Mouse (Mus musculus) E14TG2a.4 (cell line): Measurements from ENCODE around the gene Kctd15.

ENCODE experiments used
- CTCF ChIP-seq: conservative IDR thresholded peaks from 2 replicates; pipeline ENCODE4 v1.5.1; 2014; ENCODE audit warnings: low read length
- NANOG ChIP-seq: IDR thresholded peaks from 2 replicates; pipeline ENCODE4 v1.6.1; 2014; ENCODE audit warnings: borderline replicate concordance, low read length, mixed read lengths
- POU5F1 ChIP-seq: IDR thresholded peaks from 2 replicates; pipeline ENCODE4 v1.6.1; 2014; ENCODE audit warnings: low read length, borderline replicate concordance

DNA sequence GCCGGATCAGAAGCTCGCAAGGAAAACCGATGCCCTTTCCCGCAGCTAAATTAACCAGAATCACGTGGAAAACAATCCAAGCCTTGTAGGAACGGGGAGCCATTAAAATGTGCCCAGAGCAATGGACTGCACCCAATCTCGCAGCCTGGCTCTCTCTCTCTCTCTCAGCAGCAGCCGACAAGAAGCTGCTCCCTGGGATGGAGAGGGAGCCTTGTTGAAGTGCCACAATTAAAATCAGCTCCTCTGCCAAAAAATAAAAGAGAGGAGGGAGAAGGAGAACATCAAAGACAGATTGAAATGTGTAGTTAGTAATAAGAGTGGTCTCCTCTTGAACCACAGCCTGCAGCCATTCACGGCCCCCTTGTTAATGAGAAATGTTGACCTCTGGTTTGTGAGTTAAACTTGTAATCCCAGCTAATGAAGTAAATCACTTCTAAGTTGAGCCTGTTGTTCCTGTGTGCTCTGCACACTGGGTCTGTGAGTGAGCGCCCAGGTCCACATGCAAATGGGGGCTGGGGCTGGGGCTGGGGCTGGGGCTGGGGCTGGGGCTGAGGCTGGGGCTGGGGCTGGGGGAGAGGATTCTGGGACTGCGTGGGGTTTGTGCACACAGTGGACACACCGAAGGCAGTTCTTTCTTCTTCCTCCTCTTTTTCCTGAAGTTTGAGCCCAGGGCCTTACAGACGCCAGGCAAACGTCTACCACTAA lies 59.8 kb downstream of the Kctd15 start:
- TF ChIP-seq CTCF, result no peak
- TF ChIP-seq NANOG, result no peak
- TF ChIP-seq POU5F1, result no peak
